Mouse (Mus musculus): ENCODE data around the gene Gucy1a1.

DNA sequence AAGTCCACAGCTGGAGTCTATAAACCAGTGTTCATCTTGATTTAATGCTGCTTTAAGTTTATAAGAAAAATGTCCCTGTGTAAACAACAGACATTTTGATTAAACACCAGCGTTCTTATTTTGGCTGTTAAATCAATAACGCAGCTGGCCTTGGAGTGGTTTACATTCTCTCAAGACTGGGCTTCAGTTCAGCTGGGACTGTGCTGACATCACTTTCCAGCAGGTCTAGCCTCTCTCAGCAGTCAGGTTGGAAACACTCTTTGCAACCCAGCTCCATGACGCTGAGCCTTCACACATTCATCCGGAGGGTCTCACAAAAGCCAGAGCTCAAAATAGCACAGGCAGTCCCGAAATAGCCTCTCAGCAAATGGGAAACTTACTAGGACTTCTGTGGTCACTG, 88.4 kb downstream of the Gucy1a1 start:
- TF ChIP-seq USF2 (IDR thresholded peaks at IDR 0.05; ENCODE audit: borderline replicate concordance in 1 of 2, insufficient read depth in 1 of 2, low read depth in 1 of 2, low read length in 2 of 2) (no peak), ZNF384 (IDR thresholded peaks at IDR 0.05; ENCODE audit: low read depth, low read length) (no peak), MAX (IDR thresholded peaks at IDR 0.05; ENCODE audit: low read length) (no peak), ZKSCAN1 (IDR thresholded peaks at IDR 0.05; ENCODE audit: low read depth, low read length) (no peak), POLR2A (IDR thresholded peaks at IDR 0.05; ENCODE audit: control insufficient read depth in 1 of 2, insufficient read depth in 1 of 2, low read depth in 1 of 2, low read length in 2 of 2, poor library complexity in 1 of 2) (no peak), SIN3A (IDR thresholded peaks at IDR 0.05; ENCODE audit: low read length) (no peak), USF1 (IDR thresholded peaks at IDR 0.05; ENCODE audit: low read depth, low read length) (no peak), CTCF (IDR thresholded peaks at IDR 0.05 in 2 of 3, conservative IDR thresholded peaks at IDR 0.05 in 1 of 3; ENCODE audit: control insufficient read depth in 1 of 3, insufficient read depth in 1 of 3, low read depth in 2 of 3, low read length in 3 of 3, poor library complexity in 1 of 3, severe bottlenecking in 1 of 3) (no peak), HCFC1 (IDR thresholded peaks at IDR 0.05; ENCODE audit: low read depth, low read length) (no peak), NELFE (IDR thresholded peaks at IDR 0.05; ENCODE audit: low read depth, low read length) (no peak), RAD21 (IDR thresholded peaks at IDR 0.05; ENCODE audit: low read depth, low read length) (no peak), NRF1 (IDR thresholded peaks at IDR 0.05; ENCODE audit: insufficient read depth, low read depth, low read length, poor library complexity, severe bottlenecking) (no peak), CHD2 (IDR thresholded peaks at IDR 0.05; ENCODE audit: low read length) (no peak)
